Mouse (Mus musculus): ENCODE data around the gene Itpr2. TPM values are rescaled to one million over a fixed set of nuclear protein-coding genes. Genes with fewer than 3 reads are reported as not detected.

Itpr2 gene
- polyA plus RNA-seq, 1 experiment: 16.6 TPM

- no peak for DNase-seq (ENCODE audit: low read depth)
These were observed 344.0 kb downstream of the Itpr2 start for GRCm38 (mm10) chr6:146157983-146158535.

GRCm38 (mm10) chr6:146157099-146157498 lies 344.9 kb downstream of the Itpr2 start:
- DNase-seq (ENCODE audit: low read depth): no peak

GRCm38 (mm10) chr6:146156536-146156935 lies 345.5 kb downstream of the Itpr2 start:
- DNase-seq (ENCODE audit: low read depth): no peak

- DNase-seq (ENCODE audit: low read depth): no peak
These were observed 346.8 kb downstream of the Itpr2 start for GRCm38 (mm10) chr6:146155156-146155734.

- DNase-seq (ENCODE audit: low read depth): no peak
These were observed 349.2 kb downstream of the Itpr2 start for GRCm38 (mm10) chr6:146152843-146153242.

GRCm38 (mm10) chr6:146140966-146141585 lies 360.9 kb downstream of the Itpr2 start:
- no peak for DNase-seq (ENCODE audit: low read depth)

GRCm38 (mm10) chr6:146140171-146140570 lies 361.9 kb downstream of the Itpr2 start:
- no peak for DNase-seq (ENCODE audit: low read depth)

- DNase-seq (ENCODE audit: low read depth): no peak
These were observed 365.4 kb downstream of the Itpr2 start for GRCm38 (mm10) chr6:146136646-146137045.

- no peak for DNase-seq (ENCODE audit: low read depth)
These were observed 365.8 kb downstream of the Itpr2 start for GRCm38 (mm10) chr6:146136244-146136643.

- DNase-seq (ENCODE audit: low read depth): no peak
These were observed 366.7 kb downstream of the Itpr2 start for GRCm38 (mm10) chr6:146135291-146135690.

GRCm38 (mm10) chr6:146133921-146134320 lies 368.1 kb downstream of the Itpr2 start:
- DNase-seq (ENCODE audit: low read depth): no peak

- DNase-seq (ENCODE audit: low read depth): no peak
These were observed 373.0 kb downstream of the Itpr2 start for GRCm38 (mm10) chr6:146129066-146129465.

- DNase-seq (ENCODE audit: low read depth): no peak
These were observed 375.0 kb downstream of the Itpr2 start for GRCm38 (mm10) chr6:146126823-146127681.

- no peak for DNase-seq (ENCODE audit: low read depth)
These were observed 376.4 kb downstream of the Itpr2 start for GRCm38 (mm10) chr6:146125621-146126020.

GRCm38 (mm10) chr6:146124479-146124878 lies 377.5 kb downstream of the Itpr2 start:
- DNase-seq (ENCODE audit: low read depth): no peak

- no peak for DNase-seq (ENCODE audit: low read depth)
These were observed 378.4 kb downstream of the Itpr2 start for GRCm38 (mm10) chr6:146123656-146124055.

GRCm38 (mm10) chr6:146120172-146120571 lies 381.9 kb downstream of the Itpr2 start:
- DNase-seq (ENCODE audit: low read depth): no peak

- no peak for DNase-seq (ENCODE audit: low read depth)
These were observed 387.2 kb downstream of the Itpr2 start for GRCm38 (mm10) chr6:146114731-146115302.

GRCm38 (mm10) chr6:146114071-146114470 lies 388.0 kb downstream of the Itpr2 start:
- no peak for DNase-seq (ENCODE audit: low read depth)

- DNase-seq (ENCODE audit: low read depth): no peak
These were observed 388.9 kb downstream of the Itpr2 start for GRCm38 (mm10) chr6:146113085-146113484.

- no peak for DNase-seq (ENCODE audit: low read depth)
These were observed 389.8 kb downstream of the Itpr2 start for GRCm38 (mm10) chr6:146112211-146112610.

GRCm38 (mm10) chr6:146111781-146112180 lies 390.2 kb downstream of the Itpr2 start:
- DNase-seq (ENCODE audit: low read depth): no peak
